11 mouse cellular contexts compared by ENCODE assay signal in the genomic region with DNA sequence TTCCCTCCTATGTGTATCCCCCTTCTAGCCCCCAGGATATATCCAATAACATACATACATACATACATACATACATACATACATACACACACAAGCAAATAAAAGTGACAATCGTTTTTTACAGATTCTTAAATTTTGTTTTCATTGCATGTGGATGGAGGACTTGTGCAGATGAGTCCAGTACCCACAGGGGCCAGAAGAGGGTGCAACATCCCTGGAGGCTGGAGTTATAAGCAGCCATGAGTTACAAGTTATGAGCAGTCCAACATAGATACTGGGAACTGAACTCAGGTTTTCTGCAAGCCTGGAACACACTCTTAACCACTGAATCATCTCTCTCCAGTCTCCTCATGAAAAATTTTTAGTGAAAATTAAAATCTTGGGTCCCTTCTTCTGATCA. TPM values are rescaled to one million over a fixed set of nuclear protein-coding genes. Genes with fewer than 3 reads are reported as not detected.
DNase-seq lines count a peak whose midpoint lies in the region; ATAC-seq and TF ChIP-seq lines count a peak whose summit lies in the region.
"Had no signal": no experiment of that assay in that cellular context is flagged by ENCODE, and none has a peak within 500 bp of the region (broad histone marks: within the 10 kb centered on the region; RNA-seq: fewer than 3 reads in every experiment).

No protein-coding gene starts in this region.

- no peak overlapping the region for H3K4me2 ChIP-seq in forebrain, postnatal 0 days (ENCODE audit: low read depth)
- no peak overlapping the region for H3K4me2 ChIP-seq in forebrain, embryonic 12.5 days
- H3K4me2 ChIP-seq: hindbrain, embryonic 12.5 days; limb, embryonic 13.5 days had no signal

- no peak for TF ChIP-seq EP300 in MEL (IDR thresholded peaks at IDR 0.05; ENCODE audit: low read depth in 1 of 2, low read length in 2 of 2)

- H3K27me3 ChIP-seq in forebrain, postnatal 0 days (ENCODE audit: insufficient read depth, low read length): no peaks in the 10 kb centered on the region
- H3K27me3 ChIP-seq in forebrain, embryonic 12.5 days: no peaks in the 10 kb centered on the region
- no peaks in the 10 kb centered on the region for H3K27me3 ChIP-seq in MEL (ENCODE audit: control insufficient read depth in 1 of 2, insufficient read depth in 2 of 2, low read length in 2 of 2)
- H3K27me3 ChIP-seq: hindbrain, embryonic 12.5 days; limb, embryonic 13.5 days had no signal

- H3K4me3 ChIP-seq in forebrain, postnatal 0 days (ENCODE audit: low read depth, low read length): no peak overlapping the region
- no peak overlapping the region for H3K4me3 ChIP-seq in forebrain, embryonic 12.5 days (replicated peaks)
- H3K4me3 ChIP-seq in MEL (ENCODE audit: control insufficient read depth in 1 of 2, insufficient read depth in 1 of 2, low read depth in 2 of 2, low read length in 2 of 2): no peak overlapping the region
- H3K4me3 ChIP-seq: hindbrain, embryonic 12.5 days; limb, embryonic 13.5 days; myocyte had no signal

- ATAC-seq in forebrain, postnatal 0 days: no peak
- ATAC-seq in forebrain, embryonic 12.5 days (ENCODE audit: low FRiP score): no peak
- no peak for ATAC-seq in inflammation-experienced regulatory T-cells, adult 6 months

- no peaks in the 10 kb centered on the region for H3K9me3 ChIP-seq in forebrain, postnatal 0 days (ENCODE audit: low read length)
- H3K9me3 ChIP-seq in forebrain, embryonic 12.5 days: no peaks in the 10 kb centered on the region
- H3K9me3 ChIP-seq in MEL (replicated peaks; ENCODE audit: insufficient read depth, low read length): no peaks in the 10 kb centered on the region
- H3K9me3 ChIP-seq: hindbrain, embryonic 12.5 days; limb, embryonic 13.5 days had no signal

- no peak for TF ChIP-seq RAD21 in MEL (IDR thresholded peaks at IDR 0.05; ENCODE audit: low read depth, low read length)

- intact Hi-C loops in left cerebral cortex, postnatal 14 days (cut with DNase I): loop anchor here (5.0 to 10.0 kb wide), 3 partner anchors 128 to 502 kb away; no protein-coding TSS in a partner anchor
- intact Hi-C loops in left cerebral cortex, postnatal 36 days (cut with DNase I): no loop called here
- intact Hi-C loops in left cerebral cortex, postnatal 4 days (cut with DNase I): loop anchor here (5.0 to 10.0 kb wide), 3 partner anchors 120 to 463 kb away; a partner anchor contains a TSS
- intact Hi-C loops in gastrocnemius, postnatal 36 days (cut with DNase I): no loop called here

- H3K9ac ChIP-seq in forebrain, postnatal 0 days: no peak overlapping the region
- H3K9ac ChIP-seq in forebrain, embryonic 12.5 days: no peak overlapping the region
- H3K9ac ChIP-seq in MEL (ENCODE audit: control insufficient read depth, low read depth, low read length, poor library complexity, severe bottlenecking): no peak overlapping the region
- H3K9ac ChIP-seq: hindbrain, embryonic 12.5 days; limb, embryonic 13.5 days had no signal

- no peak for TF ChIP-seq POLR2A in MEL (IDR thresholded peaks at IDR 0.05; ENCODE audit: control insufficient read depth in 1 of 2, insufficient read depth in 1 of 2, low read depth in 1 of 2, low read length in 2 of 2, poor library complexity in 1 of 2)

- H3K79me2 ChIP-seq in MEL (ENCODE audit: control insufficient read depth, insufficient read depth, low read length, poor library complexity): no peaks in the 10 kb centered on the region

- H3K4me1 ChIP-seq in forebrain, postnatal 0 days (ENCODE audit: insufficient read depth): no peaks in the 10 kb centered on the region
- H3K4me1 ChIP-seq in forebrain, embryonic 12.5 days: no peaks in the 10 kb centered on the region
- no peaks in the 10 kb centered on the region for H3K4me1 ChIP-seq in MEL (ENCODE audit: control insufficient read depth in 1 of 2, insufficient read depth in 2 of 2, low read length in 2 of 2)
- H3K4me1 ChIP-seq: hindbrain, embryonic 12.5 days; limb, embryonic 13.5 days had no signal

- no peak overlapping the region for H3K27ac ChIP-seq in forebrain, postnatal 0 days (ENCODE audit: low read depth, low read length)
- H3K27ac ChIP-seq in forebrain, embryonic 12.5 days: no peak overlapping the region
- H3K27ac ChIP-seq in MEL (ENCODE audit: control insufficient read depth, low read depth, low read length): no peak overlapping the region
- H3K27ac ChIP-seq: hindbrain, embryonic 12.5 days; limb, embryonic 13.5 days had no signal

- no peaks in the 10 kb centered on the region for H3K36me3 ChIP-seq in forebrain, postnatal 0 days (ENCODE audit: insufficient read depth)
- no peaks in the 10 kb centered on the region for H3K36me3 ChIP-seq in forebrain, embryonic 12.5 days (replicated peaks)
- H3K36me3 ChIP-seq in MEL (ENCODE audit: control insufficient read depth in 1 of 2, insufficient read depth in 2 of 2, low read length in 2 of 2): no peaks in the 10 kb centered on the region
- H3K36me3 ChIP-seq: hindbrain, embryonic 12.5 days; limb, embryonic 13.5 days had no signal

- WGBS in forebrain, postnatal 0 days: 61% methylated on average over 1 of the region's 1 CpGs
- WGBS in forebrain, embryonic 12.5 days: 54% methylated on average over 1 of the region's 1 CpGs

- peak; percentile 62 for TF ChIP-seq CTCF in forebrain, postnatal 0 days (IDR thresholded peaks at IDR 0.05; ENCODE audit: low read depth)
- 0 out of 6 replicates have a peak, but pooled peaks of 2 of the 3 experiments have one; percentile 2 to 9 for TF ChIP-seq CTCF in MEL (IDR thresholded peaks at IDR 0.05 in 2 of 3, conservative IDR thresholded peaks at IDR 0.05 in 1 of 3; ENCODE audit: control insufficient read depth in 1 of 3, insufficient read depth in 1 of 3, low read depth in 2 of 3, low read length in 3 of 3, poor library complexity in 1 of 3, severe bottlenecking in 1 of 3)

- DNase-seq in forebrain, postnatal 0 days: peak; percentile 32
- peak; percentile 26 to 27 for DNase-seq in left cerebral cortex, postnatal 14 days (ENCODE audit: low spot score in 2 of 2)
- DNase-seq in left cerebral cortex, postnatal 36 days (ENCODE audit: low spot score in 2 of 2): no peak
- no peak for DNase-seq in MEL (ENCODE audit: low read depth, low spot score)
- peak; percentile 14 for DNase-seq in left cerebral cortex, postnatal 4 days
- no peak for DNase-seq in gastrocnemius, postnatal 36 days

TF ChIP-seq in MEL, 35 proteins besides CTCF, POLR2A, EP300 and RAD21:
- TF ChIP-seq POLR2AphosphoS5 (IDR thresholded peaks at IDR 0.05; ENCODE audit: borderline replicate concordance, low read depth, low read length) (no peak), ZNF384 (IDR thresholded peaks at IDR 0.05; ENCODE audit: low read depth, low read length) (no peak), UBTF (IDR thresholded peaks at IDR 0.05; ENCODE audit: borderline replicate concordance, insufficient read depth, low read depth, low read length) (no peak), MYC (IDR thresholded peaks at IDR 0.05; ENCODE audit: low read depth, low read length) (no peak), BHLHE40 (IDR thresholded peaks at IDR 0.05; ENCODE audit: borderline replicate concordance, low read depth, low read length) (no peak), HCFC1 (IDR thresholded peaks at IDR 0.05; ENCODE audit: low read depth, low read length) (no peak), NRF1 (IDR thresholded peaks at IDR 0.05; ENCODE audit: insufficient read depth, low read depth, low read length, poor library complexity, severe bottlenecking) (no peak)

RNA-seq across cellular contexts. Expression of a gene that starts 33.3 kb away (rescaled TPM):
- 9.3 and 12.7 TPM in 2 replicates for total RNA-seq in forebrain, postnatal 0 days (2014; rRNA removed)
- 4.2 and 4.6 TPM in 2 replicates for polyA plus RNA-seq in forebrain, postnatal 0 days (2015; fragmentation: Nextera tagmentation; extraction: Ambion mirVana)
- polyA plus RNA-seq in forebrain, embryonic 12.5 days (2016; fragmentation: Nextera tagmentation; extraction: Ambion mirVana): 3.6 and 4.5 TPM in 2 replicates
- 10 to 100 TPM in 1 of 2 experiments, 1 to 10 TPM in 1; 9.9 to 12.5 TPM for total RNA-seq in left cerebral cortex, postnatal 14 days (2021)
- 10 to 100 TPM; 15.1 to 15.9 TPM for total RNA-seq in left cerebral cortex, postnatal 36 days (2021)
- total RNA-seq in MEL (2012; rRNA removed): 6.7 and 7.8 TPM in 2 replicates
- polyA plus RNA-seq in MEL (2012; ENCODE audit: insufficient read depth in 1 of 2, insufficient read length in 2 of 2, low read depth in 1 of 2, low replicate concordance in 2 of 2, missing spikeins in 1 of 2): 10 to 100 TPM in 1 of 2 experiments, not detected in 1; 24.6 TPM
- total RNA-seq in left cerebral cortex, postnatal 4 days (2021): 10 to 100 TPM; 11.4 to 15.2 TPM
- polyA plus RNA-seq in inflammation-experienced regulatory T-cells, adult 6 months (2017; shearing (Covaris generic)): 10 to 100 TPM in 1 of 3 experiments, 1 to 10 TPM in 2; 9.1 to 14.6 (median 9.5) TPM
- 10 to 100 TPM; 16.2 to 18.3 TPM for total RNA-seq in gastrocnemius, postnatal 36 days (2021)

Comparison
In these comparisons a context has a peak if more than half of its experiments do, and no peak if none do; other contexts are left out.
1. DNase-seq: peak in forebrain, postnatal 0 days (single experiment), left cerebral cortex, postnatal 14 days (2 of 2) and left cerebral cortex, postnatal 4 days (single experiment); none in left cerebral cortex, postnatal 36 days (0 of 2), MEL (single experiment) and gastrocnemius, postnatal 36 days (0 of 2).
2. intact Hi-C loops: an anchor here in left cerebral cortex, postnatal 14 days (5.0 to 10.0 kb wide) and left cerebral cortex, postnatal 4 days (5.0 to 10.0 kb wide); none called in left cerebral cortex, postnatal 36 days and gastrocnemius, postnatal 36 days.